Mouse (Mus musculus): ENCODE results near the gene Laptm5. TPM values are rescaled to one million over a fixed set of nuclear protein-coding genes. Genes with fewer than 3 reads are reported as not detected.

The Laptm5 gene
- polyA plus RNA-seq, 1 experiment from 2014 or later = 42.5 TPM

- no peaks in the 10 kb centered on the region for H3K9me3 ChIP-seq (ENCODE audit: low read depth, low read length)
- ATAC-seq (ENCODE audit: insufficient read depth) = no peak
- peak; percentile 63 for DNase-seq
These were observed 16.6 kb upstream of the Laptm5 start for GRCm38 (mm10) chr4:130896372-130896771.

GRCm38 (mm10) chr4:130899383-130899781, 13.5 kb upstream of the Laptm5 start:
- no peak for ATAC-seq (ENCODE audit: insufficient read depth)
- H3K4me2 ChIP-seq = no peak overlapping the region
- TF ChIP-seq CTCF (IDR thresholded peaks at IDR 0.05; ENCODE audit: low read depth) = no peak
- no peak overlapping the region for H3K9ac ChIP-seq
- no peaks in the 10 kb centered on the region for H3K4me1 ChIP-seq (ENCODE audit: insufficient read depth)
- DNase-seq = no peak
- H3K27me3 ChIP-seq (ENCODE audit: insufficient read depth, low read length) = no peaks in the 10 kb centered on the region
- no peak overlapping the region for H3K4me3 ChIP-seq (ENCODE audit: low read depth, low read length)
- no peaks in the 10 kb centered on the region for H3K36me3 ChIP-seq (ENCODE audit: insufficient read depth)
- H3K9me3 ChIP-seq (ENCODE audit: low read depth, low read length) = no peaks in the 10 kb centered on the region
- WGBS = 84% methylated on average over 2 of the region's 3 CpGs
- no peak overlapping the region for H3K27ac ChIP-seq (ENCODE audit: low read depth)

More at GRCm38 (mm10) chr4:130896372-130896771, 16.6 kb upstream of the Laptm5 start:
- 62% methylated on average over 2 of the region's 2 CpGs for WGBS
- Histone ChIP-seq H3K4me1 (ENCODE audit: insufficient read depth) (no peaks in the 10 kb centered on the region), H3K4me2 (no peak overlapping the region), H3K36me3 (ENCODE audit: insufficient read depth) (no peaks in the 10 kb centered on the region), H3K27ac (ENCODE audit: low read depth) (no peak overlapping the region), H3K4me3 (ENCODE audit: low read depth, low read length) (no peak overlapping the region), H3K27me3 (ENCODE audit: insufficient read depth, low read length) (no peaks in the 10 kb centered on the region), H3K9ac (no peak overlapping the region)
- TF ChIP-seq CTCF (IDR thresholded peaks at IDR 0.05; ENCODE audit: low read depth) = peak; percentile 81

GRCm38 (mm10) chr4:130899782-130900427, 13.0 kb upstream of the Laptm5 start:
- no peak for ATAC-seq (ENCODE audit: insufficient read depth)
- TF ChIP-seq CTCF (IDR thresholded peaks at IDR 0.05; ENCODE audit: low read depth) = no peak
- no peak for DNase-seq
- H3K4me3 ChIP-seq (ENCODE audit: low read depth, low read length) = no peak overlapping the region
- no peaks in the 10 kb centered on the region for H3K36me3 ChIP-seq (ENCODE audit: insufficient read depth)
- H3K4me2 ChIP-seq = no peak overlapping the region
- H3K4me1 ChIP-seq (ENCODE audit: insufficient read depth) = no peaks in the 10 kb centered on the region
- 73% methylated on average over 6 of the region's 6 CpGs for WGBS
- H3K9ac ChIP-seq = no peak overlapping the region
- no peaks in the 10 kb centered on the region for H3K27me3 ChIP-seq (ENCODE audit: insufficient read depth, low read length)
- no peaks in the 10 kb centered on the region for H3K9me3 ChIP-seq (ENCODE audit: low read depth, low read length)
- no peak overlapping the region for H3K27ac ChIP-seq (ENCODE audit: low read depth)

GRCm38 (mm10) chr4:130900746-130901145, 12.2 kb upstream of the Laptm5 start:
- Histone ChIP-seq H3K4me1 (ENCODE audit: insufficient read depth) (no peaks in the 10 kb centered on the region), H3K9ac (no peak overlapping the region), H3K9me3 (ENCODE audit: low read depth, low read length) (no peaks in the 10 kb centered on the region), H3K4me2 (no peak overlapping the region), H3K27ac (ENCODE audit: low read depth) (no peak overlapping the region), H3K36me3 (ENCODE audit: insufficient read depth) (no peaks in the 10 kb centered on the region), H3K4me3 (ENCODE audit: low read depth, low read length) (no peak overlapping the region), H3K27me3 (ENCODE audit: insufficient read depth, low read length) (no peaks in the 10 kb centered on the region)
- DNase-seq (no peak), ATAC-seq (ENCODE audit: insufficient read depth) (no peak)
- no peak for TF ChIP-seq CTCF (IDR thresholded peaks at IDR 0.05; ENCODE audit: low read depth)
- WGBS = 59% methylated on average over 7 of the region's 7 CpGs

GRCm38 (mm10) chr4:130902289-130902781, 10.6 kb upstream of the Laptm5 start:
- H3K4me1 ChIP-seq (ENCODE audit: insufficient read depth) = no peaks in the 10 kb centered on the region
- H3K4me3 ChIP-seq (ENCODE audit: low read depth, low read length) = no peak overlapping the region
- no peak for TF ChIP-seq CTCF (IDR thresholded peaks at IDR 0.05; ENCODE audit: low read depth)
- no peaks in the 10 kb centered on the region for H3K9me3 ChIP-seq (ENCODE audit: low read depth, low read length)
- ATAC-seq (ENCODE audit: insufficient read depth) (no peak), DNase-seq (no peak)
- H3K36me3 ChIP-seq (ENCODE audit: insufficient read depth) = no peaks in the 10 kb centered on the region
- no peak overlapping the region for H3K4me2 ChIP-seq
- H3K9ac ChIP-seq = no peak overlapping the region
- H3K27me3 ChIP-seq (ENCODE audit: insufficient read depth, low read length) = no peaks in the 10 kb centered on the region
- no peak overlapping the region for H3K27ac ChIP-seq (ENCODE audit: low read depth)
- WGBS = 34% methylated on average over 8 of the region's 8 CpGs

- 55% methylated on average over 7 of the region's 7 CpGs for WGBS
- H3K4me1 ChIP-seq (ENCODE audit: insufficient read depth) = no peaks in the 10 kb centered on the region
- no peak overlapping the region for H3K4me2 ChIP-seq
- no peak overlapping the region for H3K4me3 ChIP-seq (ENCODE audit: low read depth, low read length)
- H3K27me3 ChIP-seq (ENCODE audit: insufficient read depth, low read length) = no peaks in the 10 kb centered on the region
- no peak for TF ChIP-seq CTCF (IDR thresholded peaks at IDR 0.05; ENCODE audit: low read depth)
- H3K9me3 ChIP-seq (ENCODE audit: low read depth, low read length) = no peaks in the 10 kb centered on the region
- H3K36me3 ChIP-seq (ENCODE audit: insufficient read depth) = no peaks in the 10 kb centered on the region
- H3K27ac ChIP-seq (ENCODE audit: low read depth) = no peak overlapping the region
- no peak overlapping the region for H3K9ac ChIP-seq
- ATAC-seq (ENCODE audit: insufficient read depth) (no peak), DNase-seq (no peak)
These were observed 7.9 kb upstream of the Laptm5 start for GRCm38 (mm10) chr4:130905025-130905424.

GRCm38 (mm10) chr4:130905882-130906281, 7.0 kb upstream of the Laptm5 start:
- Histone ChIP-seq H3K4me1 (ENCODE audit: insufficient read depth) (no peaks in the 10 kb centered on the region), H3K9ac (no peak overlapping the region), H3K36me3 (ENCODE audit: insufficient read depth) (no peaks in the 10 kb centered on the region), H3K4me2 (no peak overlapping the region), H3K9me3 (ENCODE audit: low read depth, low read length) (no peaks in the 10 kb centered on the region), H3K27ac (ENCODE audit: low read depth) (no peak overlapping the region), H3K4me3 (ENCODE audit: low read depth, low read length) (no peak overlapping the region), H3K27me3 (ENCODE audit: insufficient read depth, low read length) (no peaks in the 10 kb centered on the region)
- TF ChIP-seq CTCF (IDR thresholded peaks at IDR 0.05; ENCODE audit: low read depth) = no peak
- ATAC-seq (ENCODE audit: insufficient read depth) = no peak
- no peak for DNase-seq
- WGBS = 73% methylated on average over 6 of the region's 6 CpGs
